ENCODE assay signal across 11 mouse cellular contexts in the genomic region with DNA sequence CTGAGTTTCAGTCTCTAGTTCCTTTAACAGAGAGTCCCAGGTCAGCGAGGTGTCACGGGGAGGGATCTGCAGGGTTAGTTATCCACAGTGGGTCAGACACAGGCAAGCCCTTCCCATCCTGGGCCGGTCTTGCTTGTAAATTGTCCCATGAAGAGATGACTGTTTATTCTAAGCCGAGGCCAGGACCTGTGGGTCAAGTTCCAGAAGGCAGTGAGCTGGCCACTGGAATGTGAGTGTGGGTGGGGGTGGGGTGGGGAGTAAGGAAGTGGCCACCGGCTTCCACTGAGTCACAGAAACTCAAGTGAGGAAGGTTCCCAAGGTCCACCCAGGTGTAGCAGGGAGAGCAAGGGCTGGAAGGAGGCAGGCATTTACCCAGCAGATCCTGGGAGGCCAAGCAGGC.
DNase-seq lines count a peak whose midpoint lies in the region; ATAC-seq and TF ChIP-seq lines count a peak whose summit lies in the region.
"Had no signal": no experiment of that assay in that cellular context is flagged by ENCODE, and none has a peak within 500 bp of the region (broad histone marks: within the 10 kb centered on the region; RNA-seq: fewer than 3 reads in every experiment).

No protein-coding gene starts in this region.

- peaks cover 11% of the 10 kb centered on the region; the same call in 1 of the 2 replicates for H3K4me1 ChIP-seq in kidney, embryonic 14.5 days (ENCODE audit: control insufficient read depth, insufficient read depth, low read length)
- H3K4me1 ChIP-seq in liver, embryonic 16.5 days (ENCODE audit: control insufficient read depth, low read depth, low read length) = no peaks in the 10 kb centered on the region; the same call in 1 of the 2 replicates
- no peaks in the 10 kb centered on the region for H3K4me1 ChIP-seq in forebrain, embryonic 13.5 days

- ATAC-seq in kidney, embryonic 14.5 days (ENCODE audit: low FRiP score, low TSS enrichment) = peak; percentile 59; the same call in 1 of the 2 replicates
- peak; percentile 80 for ATAC-seq in liver, embryonic 16.5 days (ENCODE audit: low read depth)
- no peak for ATAC-seq in megakaryocyte, adult 5-6 weeks (ENCODE audit: poor library complexity, severe bottlenecking)
- no peak for ATAC-seq in forebrain, embryonic 13.5 days
- ATAC-seq: inflammation-experienced regulatory T-cells, adult 6 months had no signal

- H3K4me3 ChIP-seq in C2C12 (ENCODE audit: insufficient read depth, poor library complexity, severe bottlenecking) = no peak overlapping the region
- no peak overlapping the region for H3K4me3 ChIP-seq in kidney, embryonic 14.5 days (ENCODE audit: low read length)
- H3K4me3 ChIP-seq in liver, embryonic 16.5 days (ENCODE audit: low read depth, low read length) = peak overlapping the region; percentile 19; the same call in 1 of the 2 replicates
- H3K4me3 ChIP-seq in forebrain, embryonic 13.5 days = no peak overlapping the region
- H3K4me3 ChIP-seq: midbrain, embryonic 10.5 days had no signal

- no peak overlapping the region for H3K4me2 ChIP-seq in kidney, embryonic 14.5 days (replicated peaks; ENCODE audit: low read depth, low read length)
- peak overlapping the region; percentile 26 for H3K4me2 ChIP-seq in liver, embryonic 16.5 days (ENCODE audit: low read depth, low read length)
- no peak overlapping the region for H3K4me2 ChIP-seq in forebrain, embryonic 13.5 days

- no peak overlapping the region for H3K9ac ChIP-seq in kidney, embryonic 14.5 days (ENCODE audit: low read depth, low read length)
- no peak overlapping the region for H3K9ac ChIP-seq in liver, embryonic 16.5 days (ENCODE audit: low read depth, low read length)
- H3K9ac ChIP-seq in forebrain, embryonic 13.5 days = no peak overlapping the region

- H3K79me3 ChIP-seq in C2C12 (ENCODE audit: low read depth) = no peaks in the 10 kb centered on the region

- 10% methylated on average over 5 of the region's 5 CpGs for WGBS in kidney, embryonic 14.5 days
- 33% methylated on average over 5 of the region's 5 CpGs for WGBS in liver, embryonic 16.5 days (ENCODE audit: insufficient replicate concordance)
- WGBS in forebrain, embryonic 13.5 days = 85% methylated on average over 5 of the region's 5 CpGs

- H3K27ac ChIP-seq in kidney, embryonic 14.5 days (ENCODE audit: low read depth, low read length) = no peak overlapping the region
- H3K27ac ChIP-seq in liver, embryonic 16.5 days (ENCODE audit: low read length) = peak overlapping the region; percentile 59
- no peak overlapping the region for H3K27ac ChIP-seq in forebrain, embryonic 13.5 days
- H3K27ac ChIP-seq: midbrain, embryonic 10.5 days had no signal

- no peaks in the 10 kb centered on the region for H3K27me3 ChIP-seq in C2C12 (ENCODE audit: control insufficient read depth, insufficient read depth, insufficient read length)
- H3K27me3 ChIP-seq in kidney, embryonic 14.5 days (ENCODE audit: control insufficient read depth, insufficient read depth, low read length) = no peaks in the 10 kb centered on the region
- no peaks in the 10 kb centered on the region for H3K27me3 ChIP-seq in liver, embryonic 16.5 days (ENCODE audit: control insufficient read depth, insufficient read depth, low read depth, low read length)
- H3K27me3 ChIP-seq in forebrain, embryonic 13.5 days = no peaks in the 10 kb centered on the region

- DNase-seq in adipocyte (ENCODE audit: low spot score) = peak; percentile 47
- DNase-seq in layer of hippocampus, adult 9-10 months (ENCODE audit: low spot score) = no peak
- DNase-seq: left cerebral cortex, postnatal 4 days; spleen, adult 18-20 months had no signal

- H3K9me3 ChIP-seq in kidney, embryonic 14.5 days (ENCODE audit: control insufficient read depth, low read length) = no peaks in the 10 kb centered on the region
- no peaks in the 10 kb centered on the region for H3K9me3 ChIP-seq in liver, embryonic 16.5 days (replicated peaks; ENCODE audit: control insufficient read depth, low read length)
- no peaks in the 10 kb centered on the region for H3K9me3 ChIP-seq in forebrain, embryonic 13.5 days (replicated peaks)
- H3K9me3 ChIP-seq: midbrain, embryonic 10.5 days had no signal

- TF ChIP-seq CTCF in C2C12 (IDR thresholded peaks at IDR 0.05; ENCODE audit: control insufficient read depth, insufficient read depth, insufficient read length) = no peak

- H3ac ChIP-seq in C2C12 (ENCODE audit: control insufficient read depth, insufficient read length, low read depth) = no peak overlapping the region

- no peaks in the 10 kb centered on the region for H3K79me2 ChIP-seq in C2C12 (ENCODE audit: control insufficient read depth, insufficient read depth)

- no peaks in the 10 kb centered on the region for H3K36me3 ChIP-seq in C2C12 (ENCODE audit: control insufficient read depth, insufficient read depth)
- H3K36me3 ChIP-seq in kidney, embryonic 14.5 days (ENCODE audit: control insufficient read depth, insufficient read depth, low read length) = no peaks in the 10 kb centered on the region
- no peaks in the 10 kb centered on the region for H3K36me3 ChIP-seq in liver, embryonic 16.5 days (ENCODE audit: control insufficient read depth, insufficient read depth)
- H3K36me3 ChIP-seq in forebrain, embryonic 13.5 days (ENCODE audit: poor library complexity, severe bottlenecking) = no peaks in the 10 kb centered on the region
- H3K36me3 ChIP-seq: midbrain, embryonic 10.5 days had no signal

TF ChIP-seq in C2C12, 6 proteins besides CTCF, POLR2A, EP300 and RAD21:
- TF ChIP-seq FOSL1 (IDR thresholded peaks at IDR 0.05; ENCODE audit: insufficient read depth, low read length, poor library complexity, severe bottlenecking) (no peak), MAX (IDR thresholded peaks at IDR 0.05) (peak; percentile 37)

Comparison
In these comparisons a context has a peak if more than half of its experiments do, and no peak if none do; other contexts are left out.
1. ATAC-seq: peak in kidney, embryonic 14.5 days (single experiment) and liver, embryonic 16.5 days (single experiment); none in megakaryocyte, adult 5-6 weeks (single experiment) and forebrain, embryonic 13.5 days (single experiment).